Mouse (Mus musculus): ENCODE measurements around the gene Tnfrsf1b. TPM values are rescaled to one million over a fixed set of nuclear protein-coding genes. Genes with fewer than 3 reads are reported as not detected.
"Not testable (repeated sequence)": the region's sequence is repeated elsewhere in the genome, so short reads cannot be mapped to it uniquely, and the experiment has no call there.

Gene Tnfrsf1b
- polyA plus RNA-seq, 1 experiment from 2014 or later, result 1.8 TPM

DNA sequence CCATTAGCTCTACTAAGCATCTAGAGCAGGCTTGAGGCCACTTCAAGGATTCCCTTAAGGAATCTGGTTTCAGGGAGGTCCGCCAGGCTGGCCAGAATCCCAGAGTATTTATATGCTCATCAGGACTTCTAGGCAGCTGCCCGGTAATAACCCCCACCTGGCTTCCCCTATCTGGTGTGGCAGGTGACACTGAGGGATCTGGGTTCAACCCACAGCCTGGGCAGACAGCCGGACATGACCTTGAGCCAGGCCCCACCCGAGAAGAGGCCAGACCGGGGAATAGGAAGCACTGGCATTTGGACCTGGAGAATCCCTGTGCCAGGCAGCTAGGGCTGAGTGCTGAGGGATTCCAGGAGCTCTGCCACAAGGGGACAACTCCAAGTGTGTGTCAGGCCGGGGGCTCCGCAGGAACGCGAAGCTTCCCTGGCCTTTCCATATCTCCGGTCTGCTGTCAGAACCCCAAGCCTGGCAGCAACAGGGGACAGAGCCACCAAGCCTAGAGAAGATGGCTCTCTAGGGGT is 52.6 kb downstream of the Tnfrsf1b start:
- Histone ChIP-seq H3K27ac (no peak overlapping the region), H3K9ac (peak overlapping the region; percentile 90), H3K9me3 (replicated peaks) (no peaks in the 10 kb centered on the region), H3K27me3 (no peaks in the 10 kb centered on the region), H3K4me3 (peak overlapping the region; percentile 92), H3K4me2 (peak overlapping the region; percentile 98), H3K36me3 (ENCODE audit: poor library complexity, severe bottlenecking) (peaks cover 11% of the 10 kb centered on the region; the same call in 1 of the 2 replicates), H3K4me1 (peaks cover 12% of the 10 kb centered on the region)
- 2% methylated on average over 10 of the region's 10 CpGs for WGBS
- ATAC-seq, result peak; percentile 23

DNA sequence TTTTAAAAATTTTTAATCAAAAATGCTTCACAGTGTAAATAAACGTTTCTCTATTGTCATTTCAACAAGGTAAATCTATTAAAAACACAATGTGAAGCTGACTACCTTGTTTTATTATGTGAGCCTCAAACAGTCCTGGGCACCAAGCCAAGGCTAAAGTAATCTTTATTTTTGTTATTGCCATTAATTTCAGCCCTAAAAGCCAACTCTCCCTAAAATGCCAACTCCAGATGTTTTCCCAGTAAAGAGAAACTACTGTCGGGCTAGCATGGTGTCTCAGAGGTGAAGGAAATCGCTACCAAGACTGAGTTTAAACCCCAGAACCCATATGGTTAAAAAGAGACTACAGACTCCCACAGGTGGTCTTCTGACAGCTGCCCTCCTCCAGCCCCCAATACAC is 53.3 kb downstream of the Tnfrsf1b start:
- Histone ChIP-seq H3K4me2 (peak overlapping the region; percentile 98), H3K27ac (no peak overlapping the region), H3K9ac (no peak overlapping the region), H3K9me3 (replicated peaks) (no peaks in the 10 kb centered on the region), H3K27me3 (no peaks in the 10 kb centered on the region), H3K4me3 (peak overlapping the region; percentile 92), H3K4me1 (peaks cover 12% of the 10 kb centered on the region), H3K36me3 (ENCODE audit: poor library complexity, severe bottlenecking) (peaks cover 17% of the 10 kb centered on the region; the same call in 1 of the 2 replicates)
- 61% methylated on average over 3 of the region's 3 CpGs for WGBS
- no peak for ATAC-seq

DNA sequence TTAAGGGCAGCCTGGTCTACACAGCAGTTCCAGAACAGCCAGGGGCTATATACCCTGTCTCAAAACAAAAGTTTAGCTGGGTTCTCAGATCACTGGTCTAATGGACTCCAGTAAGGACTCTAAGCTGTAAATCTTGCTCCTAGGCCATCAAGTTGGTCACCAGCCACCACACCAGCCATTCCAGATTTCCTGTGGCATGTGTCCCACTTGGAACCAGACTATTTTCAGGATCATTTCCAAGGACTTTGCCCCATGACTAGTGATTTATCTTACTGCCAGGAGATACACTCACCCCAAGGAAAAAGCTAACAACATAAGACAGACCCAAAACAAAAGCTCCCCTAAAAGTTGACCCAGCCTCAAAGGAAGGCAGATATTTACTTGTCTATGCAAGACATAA is 54.0 kb downstream of the Tnfrsf1b start:
- ATAC-seq, result no peak

DNA sequence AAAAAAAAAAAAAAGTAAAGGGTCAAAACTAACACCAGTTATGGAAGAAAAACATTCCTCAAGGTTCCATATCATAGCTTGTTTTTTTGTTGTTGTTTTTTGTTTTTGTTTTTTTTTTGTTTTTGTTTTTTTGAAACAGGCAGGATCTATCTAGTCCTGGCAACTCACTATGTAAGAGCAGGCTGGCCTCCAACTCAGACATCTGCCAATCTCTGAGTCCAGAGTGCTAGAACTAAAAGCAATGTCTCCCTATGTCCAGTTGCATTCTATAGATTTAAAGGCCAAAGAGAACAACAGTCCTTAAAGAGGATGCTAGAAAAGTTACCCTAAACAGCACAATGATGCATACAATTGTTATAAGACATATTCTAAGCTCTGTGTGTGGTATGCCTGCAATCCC is 58.1 kb downstream of the Tnfrsf1b start:
- peaks cover 40% of the 10 kb centered on the region for H3K36me3 ChIP-seq (ENCODE audit: poor library complexity, severe bottlenecking)
- no peak for ATAC-seq

More for the DNA sequence above, 54.0 kb downstream of the Tnfrsf1b start:
- Histone ChIP-seq H3K9ac (no peak overlapping the region), H3K4me3 (no peak overlapping the region), H3K36me3 (ENCODE audit: poor library complexity, severe bottlenecking) (peaks cover 19% of the 10 kb centered on the region), H3K27ac (no peak overlapping the region), H3K4me2 (no peak overlapping the region), H3K27me3 (no peaks in the 10 kb centered on the region), H3K4me1 (peaks cover 12% of the 10 kb centered on the region), H3K9me3 (replicated peaks) (no peaks in the 10 kb centered on the region)

DNA sequence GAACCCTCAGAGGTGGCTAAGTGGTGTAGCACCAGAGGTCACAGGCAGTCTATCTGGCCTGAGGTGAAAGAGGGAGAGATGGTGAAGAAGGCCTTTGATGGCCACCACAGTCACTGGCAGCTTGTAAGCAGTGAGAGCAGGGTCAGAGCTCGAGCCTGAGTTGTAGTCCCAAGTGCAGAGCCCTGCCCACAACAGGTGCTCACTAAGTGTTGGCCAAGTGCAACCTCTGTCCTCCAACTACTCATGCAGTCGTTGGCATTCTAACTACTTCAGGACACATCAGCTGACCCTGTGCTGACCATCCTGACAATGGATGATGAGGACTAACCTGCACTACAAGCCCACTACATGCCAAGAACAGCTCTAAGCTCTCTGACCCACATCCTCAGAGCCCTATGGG is 59.1 kb downstream of the Tnfrsf1b start:
- no peak for ATAC-seq
- Histone ChIP-seq H3K4me1 (no peaks in the 10 kb centered on the region), H3K9me3 (replicated peaks) (no peaks in the 10 kb centered on the region), H3K27ac (no peak overlapping the region), H3K4me3 (no peak overlapping the region), H3K4me2 (no peak overlapping the region), H3K9ac (no peak overlapping the region), H3K36me3 (ENCODE audit: poor library complexity, severe bottlenecking) (peaks cover 42% of the 10 kb centered on the region), H3K27me3 (no peaks in the 10 kb centered on the region)
- 77% methylated on average over 2 of the region's 2 CpGs for WGBS

More for the DNA sequence above, 58.1 kb downstream of the Tnfrsf1b start:
- Histone ChIP-seq H3K4me2 (no peak overlapping the region), H3K4me3 (no peak overlapping the region), H3K4me1 (peaks cover 5% of the 10 kb centered on the region), H3K27me3 (no peaks in the 10 kb centered on the region), H3K9me3 (replicated peaks) (no peaks in the 10 kb centered on the region), H3K27ac (no peak overlapping the region), H3K9ac (no peak overlapping the region)

DNA sequence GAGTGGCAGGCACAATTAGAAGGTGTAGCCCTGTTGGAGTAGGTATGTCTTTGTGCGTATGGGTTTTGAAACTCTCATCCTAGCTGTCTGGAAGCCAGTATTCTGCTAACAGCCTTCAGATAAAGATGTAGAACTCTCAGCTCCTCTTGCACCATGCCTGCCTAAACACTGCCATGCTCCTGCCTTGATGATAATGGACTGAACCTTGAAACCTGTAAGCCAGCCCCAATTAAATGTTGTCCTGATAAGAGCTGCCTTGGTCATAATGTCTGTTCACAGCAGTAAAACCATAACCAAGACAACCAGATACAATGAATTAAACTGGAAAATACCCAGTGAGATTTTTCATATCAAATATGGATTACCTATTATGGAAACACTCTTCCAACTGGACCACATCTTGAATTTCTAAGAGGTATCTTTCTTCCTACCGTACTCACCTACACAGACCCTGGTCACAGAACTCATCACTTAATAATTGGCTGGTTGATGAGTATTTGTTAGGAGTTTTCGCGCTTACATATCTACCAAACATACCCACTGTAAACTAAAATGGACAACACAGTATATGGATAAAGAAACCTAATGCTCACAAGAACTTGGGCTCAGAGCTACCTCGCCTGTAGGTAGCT is 67.6 kb downstream of the Tnfrsf1b start:
- Histone ChIP-seq H3K9ac (no peak overlapping the region), H3K4me2 (no peak overlapping the region), H3K27ac (no peak overlapping the region), H3K36me3 (ENCODE audit: poor library complexity, severe bottlenecking) (peaks cover 45% of the 10 kb centered on the region), H3K4me1 (no peaks in the 10 kb centered on the region), H3K27me3 (no peaks in the 10 kb centered on the region), H3K9me3 (replicated peaks) (no peaks in the 10 kb centered on the region), H3K4me3 (no peak overlapping the region)
- no peak for ATAC-seq
- 94% methylated on average over 5 of the region's 5 CpGs for WGBS

DNA sequence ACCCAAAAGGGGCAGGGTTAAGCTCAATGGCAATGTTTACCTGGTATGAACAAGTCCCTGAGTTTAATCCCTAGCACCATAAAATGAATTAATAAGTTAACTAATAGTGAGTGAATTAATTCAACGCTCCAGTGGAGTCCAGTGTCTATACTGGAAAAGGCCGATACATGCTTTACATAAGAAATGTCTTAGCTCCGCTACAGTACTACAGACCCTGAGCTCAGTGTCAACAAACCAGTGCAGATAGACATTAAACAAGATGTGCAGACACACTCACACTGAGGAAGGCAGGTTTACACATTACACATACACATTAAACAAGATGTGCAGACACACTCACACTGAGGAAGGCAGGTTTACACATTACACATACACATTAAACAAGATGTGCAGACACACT is 81.1 kb downstream of the Tnfrsf1b start:
- not testable (repeated sequence) for H3K4me3 ChIP-seq; H3K9me3 ChIP-seq (replicated peaks); H3K4me2 ChIP-seq; H3K27me3 ChIP-seq; H3K9ac ChIP-seq; ATAC-seq; H3K4me1 ChIP-seq; H3K27ac ChIP-seq
- peaks cover 90% of the 10 kb centered on the region for H3K36me3 ChIP-seq (ENCODE audit: poor library complexity, severe bottlenecking)
- WGBS, result 92% methylated on average over 3 of the region's 3 CpGs

DNA sequence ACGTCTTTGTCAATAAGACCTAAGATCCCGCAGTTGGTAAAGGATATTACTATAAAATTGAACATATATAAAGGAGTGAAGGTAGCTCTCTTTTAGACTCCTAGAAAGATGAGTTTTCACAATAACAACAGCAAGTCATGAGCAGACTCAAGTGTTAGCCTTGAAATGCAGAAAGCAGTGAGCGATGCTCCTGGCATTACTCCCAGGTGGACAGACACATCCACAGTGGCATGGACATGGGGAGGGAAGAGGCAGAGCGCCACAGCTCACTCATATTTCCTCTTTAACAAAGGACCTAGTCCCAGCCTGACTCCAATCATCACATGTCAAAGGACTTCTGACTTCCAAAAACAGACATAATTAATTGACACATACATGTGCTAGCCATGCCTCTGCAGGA is 82.6 kb downstream of the Tnfrsf1b start:
- Histone ChIP-seq H3K9me3 (replicated peaks) (no peaks in the 10 kb centered on the region), H3K4me1 (no peaks in the 10 kb centered on the region), H3K36me3 (ENCODE audit: poor library complexity, severe bottlenecking) (peaks cover 88% of the 10 kb centered on the region), H3K27ac (no peak overlapping the region), H3K4me2 (no peak overlapping the region), H3K27me3 (no peaks in the 10 kb centered on the region), H3K9ac (no peak overlapping the region), H3K4me3 (no peak overlapping the region)
- ATAC-seq, result no peak
- WGBS, result 97% methylated on average over 4 of the region's 4 CpGs

Other genes with a start within 250 kb of the Tnfrsf1b start
- 7.7 and 7.8 TPM in 2 replicates for gene Vps13d, start 51.9 kb downstream of the Tnfrsf1b start, polyA plus RNA-seq (2015; fragmentation: Nextera tagmentation; extraction: Ambion mirVana)
- gene Tnfrsf8, start 68.3 kb upstream of the Tnfrsf1b start, polyA plus RNA-seq (2015; fragmentation: Nextera tagmentation; extraction: Ambion mirVana), result 0.08 and 0.18 TPM in 2 replicates

All from forebrain, embryonic 13.5 days (tissue).